Mouse (Mus musculus) gastrocnemius, postnatal 25 days (tissue): ENCODE data around the gene Gucy2e. TPM values are rescaled to one million over a fixed set of nuclear protein-coding genes. Genes with fewer than 3 reads are reported as not detected.

Experiments
- DNase-seq: peaks from one replicate; pipeline ENCODE4 v3.0.0; 2022
- long read RNA-seq, 2 experiments: library from polyadenylated mRNA; stranded (forward); transcript quantifications; one replicate each; pipeline ENCODE4 v2.0.0; 2021
- total RNA-seq, 2 experiments: library from RNA; stranded (reverse); gene quantifications; 1 replicate in 1 of 2; 2 replicates in 1 of 2; pipeline ENCODE4 v1.2.3; 2021

Gucy2e gene
- total RNA-seq = not detected
- long read RNA-seq, experiment 1 = 0 reads
- long read RNA-seq, experiment 2 = 0 reads

GRCm38 (mm10) chr11:69236926-69237260 lies at the start of gene Gucy2e:
Gene Gucy2e, minus strand, starts transcription at chr11:69237036.
- no peak for DNase-seq

GRCm38 (mm10) chr11:69277267-69277666 lies 40.4 kb upstream of the Gucy2e start:
- DNase-seq = no peak

- no peak for DNase-seq
Measured at GRCm38 (mm10) chr11:69276081-69276480, 39.2 kb upstream of the Gucy2e start.

GRCm38 (mm10) chr11:69275650-69276049 lies 38.8 kb upstream of the Gucy2e start:
- DNase-seq = no peak

GRCm38 (mm10) chr11:69272122-69272740 lies 35.4 kb upstream of the Gucy2e start:
- DNase-seq = no peak

GRCm38 (mm10) chr11:69269575-69269974 lies 32.7 kb upstream of the Gucy2e start:
- DNase-seq = no peak

- no peak for DNase-seq
Measured at GRCm38 (mm10) chr11:69268100-69268499, 31.3 kb upstream of the Gucy2e start.

- no peak for DNase-seq
Measured at GRCm38 (mm10) chr11:69267341-69267740, 30.5 kb upstream of the Gucy2e start.

GRCm38 (mm10) chr11:69266253-69266652 lies 29.4 kb upstream of the Gucy2e start:
- peak; percentile 37 for DNase-seq

- DNase-seq = no peak
Measured at GRCm38 (mm10) chr11:69265410-69265809, 28.6 kb upstream of the Gucy2e start.

GRCm38 (mm10) chr11:69264276-69264675 lies 27.4 kb upstream of the Gucy2e start:
- DNase-seq = no peak

- no peak for DNase-seq
Measured at GRCm38 (mm10) chr11:69260111-69260510, 23.3 kb upstream of the Gucy2e start.

- DNase-seq = peak; percentile 47
Measured at GRCm38 (mm10) chr11:69258287-69258686, 21.5 kb upstream of the Gucy2e start.

GRCm38 (mm10) chr11:69257807-69258206 lies 21.0 kb upstream of the Gucy2e start:
- DNase-seq = no peak

- no peak for DNase-seq
Measured at GRCm38 (mm10) chr11:69257072-69257471, 20.2 kb upstream of the Gucy2e start.

- no peak for DNase-seq
Measured at GRCm38 (mm10) chr11:69254808-69255207, 18.0 kb upstream of the Gucy2e start.

GRCm38 (mm10) chr11:69253131-69253530 lies 16.3 kb upstream of the Gucy2e start:
- no peak for DNase-seq

GRCm38 (mm10) chr11:69251953-69252352 lies 15.1 kb upstream of the Gucy2e start:
- DNase-seq = no peak

- no peak for DNase-seq
Measured at GRCm38 (mm10) chr11:69251135-69251842, 14.5 kb upstream of the Gucy2e start.

- no peak for DNase-seq
Measured at GRCm38 (mm10) chr11:69250106-69250505, 13.3 kb upstream of the Gucy2e start.

- DNase-seq = no peak
Measured at GRCm38 (mm10) chr11:69249131-69249530, 12.3 kb upstream of the Gucy2e start.

GRCm38 (mm10) chr11:69245643-69246042 lies 8.8 kb upstream of the Gucy2e start:
- DNase-seq = no peak

GRCm38 (mm10) chr11:69244911-69245310 lies 8.1 kb upstream of the Gucy2e start:
- DNase-seq = no peak
